Mouse (Mus musculus): ENCODE measurements around the gene Uqcrfs1.
A peak's percentile ranks its signal among the peaks of the same experiment; 100 is the strongest.

Gene Uqcrfs1

GRCm38 (mm10) chr13:30544856-30545604, at the start of gene Uqcrfs1:
Gene Uqcrfs1, minus strand, starts transcription at chr13:30545362.
- peak; percentile 99 for DNase-seq

DNA sequence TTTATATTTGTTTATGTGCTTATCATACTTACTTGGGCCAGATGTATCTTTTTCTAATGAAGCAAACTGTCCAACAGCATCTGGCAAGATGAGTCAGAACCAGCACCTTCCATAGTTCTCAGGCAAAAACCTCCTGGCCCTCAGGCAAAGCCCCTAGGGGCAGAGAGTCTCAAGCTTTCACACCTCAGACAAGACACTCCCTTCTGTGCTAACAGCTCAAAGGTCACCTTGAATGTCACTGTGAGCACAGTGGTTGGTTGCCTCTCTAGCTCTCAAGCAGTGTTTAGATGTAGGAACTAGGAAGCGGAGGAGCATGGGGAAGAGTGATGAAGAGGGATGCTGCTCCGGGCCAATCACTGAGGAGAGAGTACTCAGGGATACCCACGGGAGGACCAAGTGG, 40.6 kb upstream of the Uqcrfs1 start:
- DNase-seq, result no peak

DNA sequence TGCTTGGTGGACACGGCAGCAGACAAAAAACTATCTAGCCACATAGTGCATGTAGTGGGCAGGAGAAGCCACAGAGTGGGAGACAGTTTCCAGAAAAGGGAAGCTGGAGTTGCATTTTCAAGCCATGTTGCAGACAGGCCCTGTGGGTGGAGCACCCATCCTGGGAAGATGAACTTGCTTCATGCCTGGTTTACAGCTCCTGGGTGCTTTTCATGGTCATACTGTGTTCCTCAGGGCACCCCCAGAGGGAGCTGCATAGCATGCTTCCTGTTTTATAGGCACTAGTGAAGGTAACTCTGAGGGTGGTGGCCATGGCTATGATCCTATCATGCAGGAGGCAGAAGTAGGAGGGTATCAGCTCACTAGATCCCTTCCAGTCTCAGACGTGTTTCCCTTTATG, 37.4 kb upstream of the Uqcrfs1 start:
- peak; percentile 62 to 66 for DNase-seq

DNA sequence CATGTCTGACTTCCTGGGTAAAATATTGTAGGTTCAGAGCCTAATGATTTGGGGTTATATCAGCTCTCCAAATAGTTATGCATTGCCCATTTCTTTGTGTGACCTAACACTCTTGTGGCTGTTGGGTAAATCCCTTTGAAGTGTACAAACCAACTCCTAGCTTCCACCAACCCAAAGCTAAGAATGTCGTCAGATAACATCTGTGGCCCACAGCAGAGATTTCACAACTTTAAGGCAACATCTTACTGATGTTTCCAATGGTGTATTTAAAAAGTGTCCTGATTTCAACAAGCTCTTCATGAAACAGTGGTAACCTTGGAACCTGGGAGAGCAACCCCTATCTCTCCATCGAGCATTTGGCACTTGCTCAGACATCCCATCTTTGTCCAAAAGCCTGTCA, 33.6 kb upstream of the Uqcrfs1 start:
- no peak for DNase-seq

DNA sequence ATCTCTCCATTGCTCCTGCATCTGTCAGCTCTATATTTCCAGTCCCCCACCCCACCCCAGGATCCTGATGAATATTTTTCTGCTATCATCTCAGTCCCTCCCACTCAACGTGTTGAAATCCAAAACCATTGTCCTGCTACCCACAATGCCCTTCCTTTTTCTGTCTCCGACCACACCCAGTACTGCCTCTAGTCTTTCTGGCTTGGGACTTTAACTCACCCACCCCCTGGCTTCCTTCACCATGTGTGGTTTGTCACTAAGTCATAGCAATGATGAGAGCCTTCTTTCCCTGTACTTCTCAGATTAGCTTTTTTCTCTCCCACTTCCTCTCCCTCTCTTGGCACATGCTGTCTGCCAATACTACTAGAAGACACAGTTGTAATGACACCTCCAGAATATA, 31.7 kb upstream of the Uqcrfs1 start:
- DNase-seq, result no peak

DNA sequence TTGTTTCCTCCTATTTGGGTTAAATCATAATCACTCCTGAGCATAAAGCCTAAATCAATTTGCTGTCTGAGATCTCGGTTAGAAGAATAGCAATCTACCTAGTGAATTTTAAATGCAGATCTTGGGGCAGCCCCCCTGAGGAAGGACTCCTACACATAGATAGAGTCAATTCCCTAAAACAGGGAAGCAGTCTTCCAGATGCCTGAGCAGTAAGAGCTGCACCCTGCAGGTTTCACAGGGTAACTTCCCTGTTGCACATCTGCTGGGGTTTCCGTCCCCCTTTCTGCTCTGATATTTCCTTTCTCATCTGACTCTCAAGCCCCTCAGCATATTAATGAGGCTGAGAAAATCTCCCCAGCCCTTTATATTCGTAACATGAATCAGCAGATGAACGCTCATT, 27.8 kb upstream of the Uqcrfs1 start:
- peak; percentile 33 to 43 for DNase-seq

- no peak for DNase-seq
Measured at GRCm38 (mm10) chr13:30570182-30570581, 25.0 kb upstream of the Uqcrfs1 start.

DNA sequence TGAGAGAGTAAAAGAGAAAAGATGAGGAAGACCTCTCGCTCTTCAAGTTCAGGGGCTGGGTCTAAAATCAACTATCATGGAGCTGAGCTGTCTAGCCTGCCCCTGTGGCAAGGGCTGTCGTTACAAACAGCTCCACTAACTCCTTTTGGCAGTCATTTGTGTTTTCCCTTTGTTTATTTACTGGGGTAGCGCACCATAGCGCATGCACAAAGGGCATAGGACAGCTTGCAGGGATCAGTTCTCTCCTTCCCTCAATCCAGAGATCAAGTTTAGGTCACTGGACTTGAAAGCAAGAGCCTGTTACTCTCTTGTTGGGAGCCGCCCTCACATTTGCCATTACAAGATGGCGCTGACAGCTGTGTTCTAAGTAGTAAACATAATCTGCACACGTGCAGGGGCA, 22.4 kb upstream of the Uqcrfs1 start:
- DNase-seq, result no peak

DNA sequence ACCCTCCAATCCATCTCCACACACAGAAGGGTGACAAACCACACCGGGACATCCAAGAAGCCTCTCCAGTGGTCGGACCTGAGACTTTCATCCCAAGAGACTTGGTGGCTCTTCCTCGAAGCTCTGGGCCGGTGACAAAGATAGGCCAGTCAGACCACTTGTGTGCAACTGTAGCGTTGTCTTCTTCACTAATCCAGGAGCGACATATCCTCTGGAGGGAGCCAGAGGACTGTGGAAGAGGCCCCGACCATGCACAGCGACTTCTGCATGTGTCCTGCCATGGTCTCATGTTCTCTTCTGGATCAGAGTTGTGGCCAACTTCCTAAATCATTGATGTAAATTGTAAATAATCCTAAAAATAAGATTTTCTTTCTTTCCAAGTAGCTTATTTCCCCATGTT, 21.6 kb upstream of the Uqcrfs1 start:
- DNase-seq, result peak; percentile 85 to 87

DNA sequence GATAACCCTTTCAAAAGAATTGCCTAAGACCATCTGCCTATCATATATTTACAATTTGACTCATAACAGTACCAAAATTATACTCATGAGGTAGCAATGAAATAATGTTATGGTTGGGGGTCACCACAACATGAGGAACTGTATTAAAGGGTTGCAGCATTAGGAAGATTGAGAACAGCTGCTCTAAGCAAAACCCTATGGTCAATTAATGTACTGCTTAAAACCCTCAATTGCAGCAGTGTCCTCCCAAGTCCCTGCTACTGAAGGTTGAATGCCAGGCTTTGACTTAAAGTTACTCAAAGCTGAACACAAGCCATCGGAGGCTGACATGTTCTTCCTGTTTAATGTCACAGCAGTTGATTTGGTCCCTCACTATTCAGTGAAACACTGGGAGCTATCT, 15.4 kb upstream of the Uqcrfs1 start:
- DNase-seq, result no peak

GRCm38 (mm10) chr13:30560052-30560451, 14.9 kb upstream of the Uqcrfs1 start:
- no peak for DNase-seq

DNA sequence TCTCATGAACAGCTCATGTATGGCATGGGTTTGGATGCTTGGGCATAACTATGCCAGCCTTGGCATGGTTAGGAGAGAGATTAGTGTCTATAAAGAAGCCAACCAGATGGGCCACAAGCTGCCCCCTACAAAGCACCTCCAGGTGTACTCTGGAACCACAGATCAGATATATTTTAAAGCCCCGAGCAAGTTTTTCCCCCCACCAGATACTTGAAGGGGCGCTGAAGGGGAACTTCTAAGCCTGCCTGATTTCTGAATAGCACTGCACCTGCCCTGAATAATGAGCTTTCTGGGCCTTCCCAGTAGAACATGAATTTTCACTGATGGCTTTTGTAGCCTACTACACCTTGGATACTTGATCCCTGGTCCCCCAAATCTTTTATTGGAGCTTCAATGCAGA, 12.6 kb upstream of the Uqcrfs1 start:
- DNase-seq, result no peak

- peak; percentile 46 to 51 for DNase-seq
Measured at GRCm38 (mm10) chr13:30553051-30553587, 8.0 kb upstream of the Uqcrfs1 start.

GRCm38 (mm10) chr13:30549339-30549738, 4.2 kb upstream of the Uqcrfs1 start:
- DNase-seq, result no peak

- DNase-seq, result peak; percentile 91 to 92
Measured at GRCm38 (mm10) chr13:30548835-30549234, 3.7 kb upstream of the Uqcrfs1 start.

- peak; percentile 50 to 52 for DNase-seq
Measured at GRCm38 (mm10) chr13:30530761-30531160, 14.4 kb downstream of the Uqcrfs1 start.

- no peak for DNase-seq
Measured at GRCm38 (mm10) chr13:30524961-30525360, 20.2 kb downstream of the Uqcrfs1 start.

DNA sequence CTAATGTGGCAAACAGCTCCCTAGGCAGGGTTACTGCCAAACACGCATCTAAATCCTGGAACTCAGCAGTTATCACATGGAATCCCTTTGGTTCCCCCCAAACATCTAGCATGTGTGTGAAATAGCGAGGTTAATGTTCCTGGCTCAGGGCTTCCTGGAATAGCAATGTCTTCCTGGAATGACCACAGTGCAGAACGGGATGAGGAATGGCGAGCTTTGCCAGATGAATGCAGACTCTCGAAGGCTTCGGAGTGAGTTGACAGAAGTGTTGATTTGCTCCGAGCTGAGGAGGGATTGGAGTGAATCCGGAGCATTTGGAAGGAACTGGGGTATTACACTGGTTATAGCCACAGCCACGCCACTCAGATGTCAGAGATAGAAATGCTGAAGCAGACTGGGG, 21.2 kb downstream of the Uqcrfs1 start:
- no peak for DNase-seq

- no peak for DNase-seq
Measured at GRCm38 (mm10) chr13:30523246-30523891, 21.8 kb downstream of the Uqcrfs1 start.

GRCm38 (mm10) chr13:30521282-30521902, 23.8 kb downstream of the Uqcrfs1 start:
- DNase-seq, result no peak

DNA sequence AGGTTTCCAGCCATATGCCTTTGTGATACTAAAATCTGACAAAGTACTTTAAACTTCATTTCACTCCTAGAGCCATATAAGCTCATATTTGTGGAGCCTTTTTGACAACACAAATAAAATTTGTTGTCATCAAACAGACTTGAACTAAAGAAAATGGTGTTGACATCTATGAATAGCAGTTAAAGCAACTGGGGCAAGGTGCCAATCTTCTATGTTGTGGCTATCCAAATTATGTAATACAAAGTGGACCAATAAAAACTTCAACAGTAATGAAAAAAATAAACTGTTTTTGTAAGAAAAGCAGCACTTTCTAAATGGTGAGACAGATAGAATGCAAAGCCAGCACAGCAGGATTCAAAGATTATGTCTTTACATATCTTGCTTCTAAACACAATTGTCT, 27.0 kb downstream of the Uqcrfs1 start:
- no peak for DNase-seq

GRCm38 (mm10) chr13:30507651-30508050, 37.5 kb downstream of the Uqcrfs1 start:
- DNase-seq, result no peak

DNA sequence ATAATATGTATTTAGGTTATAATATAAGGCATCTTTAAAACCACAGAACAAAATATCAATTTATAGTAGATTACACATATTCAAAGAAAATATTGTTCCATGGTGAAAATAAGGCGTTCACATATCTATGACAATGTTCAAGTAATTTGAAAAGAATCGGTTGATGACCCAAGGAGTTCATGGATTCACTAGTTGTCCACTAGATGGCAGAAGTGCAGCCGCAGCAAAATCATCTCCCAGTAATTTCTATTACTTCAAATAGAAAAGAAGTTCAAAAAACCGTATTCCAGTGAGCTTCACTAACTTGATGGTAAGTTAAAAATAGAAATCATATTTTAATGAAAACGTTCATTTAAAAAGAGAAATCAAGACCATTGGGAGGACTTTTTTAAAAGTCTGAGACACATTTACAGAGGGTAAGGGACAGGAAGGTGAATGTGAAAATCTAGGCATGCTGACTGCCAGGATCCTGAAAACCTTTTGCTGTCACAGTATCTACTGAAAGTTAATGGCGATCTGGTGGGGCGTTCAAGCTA, 43.2 kb downstream of the Uqcrfs1 start:
- DNase-seq, result peak; percentile 8 to 29

Measured in B cell, adult 2 months (primary cell).